Mouse (Mus musculus) embryo, embryonic 9.5 days (tissue): Measurements from ENCODE around the gene Hsdl1.
A peak's percentile ranks its signal among the peaks of the same experiment; 100 is the strongest.

Experiments
- DNase-seq: peaks from one replicate; pipeline ENCODE4 v3.0.0-alpha.2; 2017; ENCODE audit errors: extremely low spot score

Hsdl1 gene

GRCm38 (mm10) chr8:119579096-119579495 lies 4.1 kb upstream of the Hsdl1 start:
- no peak for DNase-seq

- DNase-seq: no peak
These were observed 363 bp upstream of the Hsdl1 start for GRCm38 (mm10) chr8:119575366-119575726.

GRCm38 (mm10) chr8:119572411-119572810 lies 2.6 kb downstream of the Hsdl1 start:
- DNase-seq: no peak

GRCm38 (mm10) chr8:119571135-119571534 lies 3.8 kb downstream of the Hsdl1 start:
- no peak for DNase-seq

GRCm38 (mm10) chr8:119569881-119570280 lies 5.1 kb downstream of the Hsdl1 start:
- DNase-seq: no peak

GRCm38 (mm10) chr8:119568951-119569350 lies 6.0 kb downstream of the Hsdl1 start:
- DNase-seq: no peak

GRCm38 (mm10) chr8:119568251-119568650 lies 6.7 kb downstream of the Hsdl1 start:
- DNase-seq: no peak

- DNase-seq: no peak
These were observed 8.6 kb downstream of the Hsdl1 start for GRCm38 (mm10) chr8:119566367-119566766.

GRCm38 (mm10) chr8:119563849-119564251 lies 11.1 kb downstream of the Hsdl1 start:
- DNase-seq: no peak

GRCm38 (mm10) chr8:119559402-119559720 lies 15.6 kb downstream of the Hsdl1 start:
- no peak for DNase-seq

GRCm38 (mm10) chr8:119558603-119559401 lies 16.2 kb downstream of the Hsdl1 start, which contains the start of gene Mbtps1:
Mbtps1 (minus strand) TSS chr8:119558735.
- DNase-seq: peak; percentile 100

- DNase-seq: no peak
These were observed 17.0 kb downstream of the Hsdl1 start for GRCm38 (mm10) chr8:119557821-119558602.

GRCm38 (mm10) chr8:119557132-119557531 lies 17.9 kb downstream of the Hsdl1 start:
- no peak for DNase-seq

- DNase-seq: no peak
These were observed 19.1 kb downstream of the Hsdl1 start for GRCm38 (mm10) chr8:119555861-119556260.

- DNase-seq: no peak
These were observed 22.0 kb downstream of the Hsdl1 start for GRCm38 (mm10) chr8:119552967-119553366.

- DNase-seq: no peak
These were observed 26.3 kb downstream of the Hsdl1 start for GRCm38 (mm10) chr8:119548560-119549113.

- no peak for DNase-seq
These were observed 27.8 kb downstream of the Hsdl1 start for GRCm38 (mm10) chr8:119547019-119547691.

GRCm38 (mm10) chr8:119545791-119546190 lies 29.2 kb downstream of the Hsdl1 start:
- DNase-seq: no peak

GRCm38 (mm10) chr8:119545180-119545579 lies 29.8 kb downstream of the Hsdl1 start:
- no peak for DNase-seq

GRCm38 (mm10) chr8:119544606-119545005 lies 30.4 kb downstream of the Hsdl1 start:
- DNase-seq: no peak

GRCm38 (mm10) chr8:119531973-119532372 lies 43.0 kb downstream of the Hsdl1 start:
- DNase-seq: no peak

- no peak for DNase-seq
These were observed 43.6 kb downstream of the Hsdl1 start for GRCm38 (mm10) chr8:119531397-119531796.
